In genomic region chr13:42339466-42339865, GRCm38 (mm10) we compare ENCODE assay signal across 22 mouse cellular contexts. TPM values are rescaled to one million over a fixed set of nuclear protein-coding genes. Genes with fewer than 3 reads are reported as not detected.
DNase-seq lines count a peak whose midpoint lies in the region; ATAC-seq lines count a peak whose summit lies in the region.
"Had no signal": no experiment of that assay in that cellular context is flagged by ENCODE, and none has a peak within 500 bp of the region (broad histone marks: within the 10 kb centered on the region; RNA-seq: fewer than 3 reads in every experiment).

No protein-coding gene starts in this region.

- peak; percentile 2 for DNase-seq in cerebellum, adult 9-10 months
- DNase-seq in cerebellum, postnatal 10 days = no peak
- DNase-seq in lung, postnatal 36 days = peak; percentile 11
- no peak for DNase-seq in lung, postnatal 14 days
- peak; percentile 50 for DNase-seq in kidney, adult 9 months
- no peak for DNase-seq in embryo, embryonic 9.5 days (ENCODE audit: extremely low spot score)
- no peak for DNase-seq in midbrain, embryonic 11.5 days (ENCODE audit: low spot score, missing footprints)
- DNase-seq in layer of hippocampus, adult 18-20 months (ENCODE audit: low spot score in 2 of 2) = no peak
- DNase-seq: adrenal gland, adult 8-10 months; retina, postnatal 1 day; thymus, adult 2 months had no signal

- no peaks in the 10 kb centered on the region for H3K27me3 ChIP-seq in midbrain, embryonic 11.5 days (ENCODE audit: control insufficient read depth, insufficient read depth, low read length)
- H3K27me3 ChIP-seq: embryonic facial prominence, embryonic 12.5 days; limb, embryonic 13.5 days; liver, embryonic 15.5 days; megakaryocyte, embryonic 14.5 days; midbrain, embryonic 15.5 days; stomach, embryonic 15.5 days had no signal

- no peak overlapping the region for H3K27ac ChIP-seq in midbrain, embryonic 11.5 days (ENCODE audit: low read depth, low read length)
- H3K27ac ChIP-seq: embryonic facial prominence, embryonic 12.5 days; heart, embryonic 10.5 days; limb, embryonic 13.5 days; liver, embryonic 15.5 days; midbrain, embryonic 15.5 days; stomach, embryonic 15.5 days had no signal

- H3K9ac ChIP-seq in midbrain, embryonic 11.5 days (ENCODE audit: low read length) = no peak overlapping the region
- H3K9ac ChIP-seq: embryonic facial prominence, embryonic 12.5 days; limb, embryonic 13.5 days; liver, embryonic 15.5 days; midbrain, embryonic 15.5 days; stomach, embryonic 15.5 days had no signal

- H3K4me1 ChIP-seq in midbrain, embryonic 11.5 days (ENCODE audit: control insufficient read depth, insufficient read depth, low read length) = no peaks in the 10 kb centered on the region
- H3K4me1 ChIP-seq: embryonic facial prominence, embryonic 12.5 days; limb, embryonic 13.5 days; liver, embryonic 15.5 days; megakaryocyte, embryonic 14.5 days; midbrain, embryonic 15.5 days; stomach, embryonic 15.5 days had no signal

- no peaks in the 10 kb centered on the region for H3K9me3 ChIP-seq in midbrain, embryonic 11.5 days (ENCODE audit: control insufficient read depth, low read length)
- H3K9me3 ChIP-seq: embryonic facial prominence, embryonic 12.5 days; heart, embryonic 10.5 days; limb, embryonic 13.5 days; liver, embryonic 15.5 days; midbrain, embryonic 15.5 days; stomach, embryonic 15.5 days had no signal

- WGBS in midbrain, embryonic 11.5 days = 87% methylated on average over 2 of the region's 2 CpGs

- H3K36me3 ChIP-seq in midbrain, embryonic 11.5 days (ENCODE audit: control insufficient read depth, insufficient read depth, low read length) = no peaks in the 10 kb centered on the region
- H3K36me3 ChIP-seq: embryonic facial prominence, embryonic 12.5 days; heart, embryonic 10.5 days; limb, embryonic 13.5 days; liver, embryonic 15.5 days; midbrain, embryonic 15.5 days; stomach, embryonic 15.5 days had no signal

- no peak overlapping the region for H3K4me2 ChIP-seq in midbrain, embryonic 11.5 days
- H3K4me2 ChIP-seq: embryonic facial prominence, embryonic 12.5 days; limb, embryonic 13.5 days; liver, embryonic 15.5 days; midbrain, embryonic 15.5 days; stomach, embryonic 15.5 days had no signal

- H3K4me3 ChIP-seq in midbrain, embryonic 11.5 days (ENCODE audit: low read depth, low read length) = no peak overlapping the region
- H3K4me3 ChIP-seq: embryonic facial prominence, embryonic 12.5 days; erythroblast, embryonic 14.5 days; heart, embryonic 10.5 days; limb, embryonic 13.5 days; liver, embryonic 15.5 days; megakaryocyte, embryonic 14.5 days; midbrain, embryonic 15.5 days; stomach, embryonic 15.5 days had no signal

- ATAC-seq in midbrain, embryonic 11.5 days (ENCODE audit: low FRiP score) = no peak
- ATAC-seq: forebrain, embryonic 16.5 days; midbrain, embryonic 15.5 days had no signal

RNA-seq across cellular contexts. Expression of gene Edn1, which starts 38.2 kb away (rescaled TPM):
- 1.9 and 2.2 TPM in 2 replicates for polyA plus RNA-seq in midbrain, embryonic 11.5 days (2014; fragmentation: Nextera tagmentation; extraction: Ambion mirVana)
- 1 to 10 TPM; 2.1 to 3.1 TPM for total RNA-seq in layer of hippocampus, adult 18-20 months (2021)
- total RNA-seq: MEL; neutrophil, adult 5-6 weeks had no signal
- polyA plus RNA-seq: erythroblast, embryonic 14.5 days had no signal

Comparison
In these comparisons a context has a peak if more than half of its experiments do, and no peak if none do; other contexts are left out.
1. DNase-seq: peak in cerebellum, adult 9-10 months (single experiment), lung, postnatal 36 days (single experiment) and kidney, adult 9 months (single experiment); none in cerebellum, postnatal 10 days (0 of 2), lung, postnatal 14 days (single experiment), embryo, embryonic 9.5 days (single experiment), midbrain, embryonic 11.5 days (single experiment) and layer of hippocampus, adult 18-20 months (0 of 2).